Mouse (Mus musculus): ENCODE measurements around the gene Hoxb7.

DNA sequence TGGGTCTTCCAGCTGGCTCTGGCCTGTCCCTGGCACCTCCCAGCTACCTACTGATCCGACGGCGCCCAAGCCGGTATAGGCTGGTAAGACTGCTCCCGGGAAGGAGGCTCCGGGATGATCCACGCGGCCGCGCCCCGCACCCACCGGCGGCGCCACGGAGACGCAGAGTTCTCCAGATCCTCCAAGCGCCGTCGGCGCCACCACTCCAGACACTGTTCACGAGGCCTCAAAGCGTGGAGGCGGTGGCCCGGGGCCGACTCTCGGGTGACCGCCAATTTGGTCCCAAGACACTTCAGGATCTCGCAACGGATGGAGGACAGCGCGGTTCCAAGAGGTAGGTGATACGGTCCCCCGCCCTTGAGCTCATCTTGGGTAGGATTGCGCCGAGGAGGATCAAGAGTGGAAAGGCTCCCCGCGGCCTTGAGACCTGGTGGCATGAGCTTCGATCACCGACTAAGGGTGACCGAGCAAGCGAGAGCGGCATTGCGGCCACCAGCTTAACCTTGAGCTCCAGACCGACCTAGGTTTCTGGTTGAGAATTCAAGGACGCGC lies 34.9 kb upstream of the Hoxb7 start:
- TF ChIP-seq POLR2A (IDR thresholded peaks at IDR 0.05; ENCODE audit: borderline replicate concordance, insufficient read depth, low read length) (no peak), CTCF (IDR thresholded peaks at IDR 0.05; ENCODE audit: borderline replicate concordance, insufficient read depth, low read depth, low read length) (no peak)
